Mouse (Mus musculus): ENCODE results near the gene Fbxo48. TPM values are rescaled to one million over a fixed set of nuclear protein-coding genes. Genes with fewer than 3 reads are reported as not detected.

The Fbxo48 gene
- total and polyA plus RNA-seq, 3 experiments: 6.5 to 10.3 (median 7.0) TPM

DNA sequence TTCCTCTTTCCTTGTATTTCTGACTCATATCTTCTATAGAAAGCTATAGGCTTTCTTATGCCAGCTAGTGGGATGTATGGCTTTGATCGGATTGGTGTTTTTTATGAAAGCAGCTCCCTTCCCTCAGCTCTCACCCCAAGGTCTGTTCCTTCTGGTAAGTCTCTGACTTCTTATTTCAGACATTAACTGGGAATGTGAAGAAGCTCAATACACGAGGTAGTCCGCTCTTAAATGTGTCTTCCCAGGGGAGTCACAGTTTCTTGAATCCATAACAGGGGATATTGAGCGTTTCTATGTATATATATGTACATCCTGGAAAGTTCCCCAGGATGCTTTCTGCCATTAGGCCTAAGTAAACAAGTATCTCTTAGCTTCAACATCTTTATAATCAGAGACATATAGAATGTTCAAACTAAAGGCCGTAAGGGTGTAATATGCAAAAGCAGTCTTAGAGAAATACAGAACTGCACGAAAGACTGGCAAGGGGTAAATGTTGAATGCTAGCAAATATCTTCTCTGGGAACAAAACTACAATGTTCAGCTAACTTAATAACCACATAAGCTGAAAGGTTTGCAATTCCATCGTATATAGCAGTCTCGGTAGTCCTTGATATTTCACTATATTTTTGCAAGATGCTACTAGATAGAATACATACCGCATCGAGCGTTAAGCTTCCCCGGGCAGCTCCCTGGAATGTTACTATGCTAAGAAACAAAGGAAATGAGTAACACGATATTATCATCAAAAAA, 774 bp upstream of the Fbxo48 start:
- no peaks in the 10 kb centered on the region for H3K9me3 ChIP-seq (replicated peaks; ENCODE audit: low read length)
- peak overlapping the region; percentile 99 for H3K4me2 ChIP-seq (ENCODE audit: insufficient read depth, low read depth, poor library complexity, severe bottlenecking)
- H3K27ac ChIP-seq (ENCODE audit: insufficient read depth, low read depth): no peak overlapping the region
- H3K4me1 ChIP-seq (ENCODE audit: control insufficient read depth in 1 of 2, insufficient read depth in 2 of 2): peaks cover 8 to 71% of the 10 kb centered on the region in 2 experiments
- dilution Hi-C loops (cut with MboI; ENCODE audit: extremely low pct_ligation_motif_present, extremely low pct_unique_long_range_greater_than_20kb, low sequenced_read_pairs): no loop called here
- DNase-seq (ENCODE audit: extremely low read depth): no peak
- in situ Hi-C loops (cut with MboI; ENCODE audit: low pct_ligation_motif_present, low pct_unique_long_range_greater_than_20kb, low sequenced_read_pairs): no loop called here
- H3K36me3 ChIP-seq (replicated peaks in 1 of 2; ENCODE audit: control insufficient read depth in 1 of 2, insufficient read depth in 1 of 2, low read length in 1 of 2): peaks cover 0 to 6% of the 10 kb centered on the region in 2 experiments
- H3K4me3 ChIP-seq (replicated peaks in 1 of 3; ENCODE audit: low read depth in 2 of 3, low read length in 2 of 3, poor library complexity in 1 of 3): peak overlapping the region; percentile 56 to 71 (median 56)
- no peaks in the 10 kb centered on the region for H3K27me3 ChIP-seq (replicated peaks)
- TF ChIP-seq MYC (IDR thresholded peaks at IDR 0.05; ENCODE audit: low read depth, low read length): no peak; the same call in 1 of the 2 replicates
- no peak for TF ChIP-seq CHD2 (IDR thresholded peaks at IDR 0.05; ENCODE audit: low read length)
- TF ChIP-seq UBTF (IDR thresholded peaks at IDR 0.05; ENCODE audit: low read depth, low read length): no peak
- TF ChIP-seq PAX5 (IDR thresholded peaks at IDR 0.05; ENCODE audit: low read length): no peak
- TF ChIP-seq CHD1 (IDR thresholded peaks at IDR 0.05; ENCODE audit: low read depth, low read length): 0 out of 2 replicates have a peak, but pooled peaks have one; percentile 14
- TF ChIP-seq GABPA (IDR thresholded peaks at IDR 0.05; ENCODE audit: insufficient replicate concordance, low read depth, low read length): no peak
- TF ChIP-seq NRF1 (IDR thresholded peaks at IDR 0.05; ENCODE audit: low read depth, low read length): no peak
- TF ChIP-seq TBP (conservative IDR thresholded peaks at IDR 0.05; ENCODE audit: low read depth, low read length): no peak
- no peak for TF ChIP-seq ELF1 (IDR thresholded peaks at IDR 0.05; ENCODE audit: low read depth, low read length)
- TF ChIP-seq ZKSCAN1 (IDR thresholded peaks at IDR 0.05; ENCODE audit: borderline replicate concordance, low read depth, low read length): no peak
- no peak for TF ChIP-seq ZMIZ1 (IDR thresholded peaks at IDR 0.05; ENCODE audit: low read depth, low read length)
- TF ChIP-seq ETS1 (conservative IDR thresholded peaks at IDR 0.05; ENCODE audit: low read depth, low read length): 0 out of 2 replicates have a peak, but pooled peaks have one; percentile 14
- TF ChIP-seq SMC3 (IDR thresholded peaks at IDR 0.05; ENCODE audit: low read depth, low read length): no peak
- no peak for TF ChIP-seq POLR2AphosphoS2 (IDR thresholded peaks at IDR 0.05; ENCODE audit: low read depth, low read length)
- no peak for TF ChIP-seq BHLHE40 (IDR thresholded peaks at IDR 0.05; ENCODE audit: low read depth, low read length)
- TF ChIP-seq JUND (conservative IDR thresholded peaks at IDR 0.05; ENCODE audit: low read depth, low read length): no peak
- TF ChIP-seq ZC3H11A (IDR thresholded peaks at IDR 0.05; ENCODE audit: low read depth, low read length): no peak
- peak; percentile 27; the same call in 1 of the 2 replicates for TF ChIP-seq EP300 (IDR thresholded peaks at IDR 0.05; ENCODE audit: low read length)
- TF ChIP-seq MXI1 (IDR thresholded peaks at IDR 0.05; ENCODE audit: low read depth, low read length): no peak
- H3K79me2 ChIP-seq (replicated peaks; ENCODE audit: control insufficient read depth, extremely low read depth, insufficient read depth, poor library complexity, severe bottlenecking): peaks cover 9% of the 10 kb centered on the region
- H3K9ac ChIP-seq (ENCODE audit: insufficient read depth, low read depth): peak overlapping the region; percentile 89

DNA sequence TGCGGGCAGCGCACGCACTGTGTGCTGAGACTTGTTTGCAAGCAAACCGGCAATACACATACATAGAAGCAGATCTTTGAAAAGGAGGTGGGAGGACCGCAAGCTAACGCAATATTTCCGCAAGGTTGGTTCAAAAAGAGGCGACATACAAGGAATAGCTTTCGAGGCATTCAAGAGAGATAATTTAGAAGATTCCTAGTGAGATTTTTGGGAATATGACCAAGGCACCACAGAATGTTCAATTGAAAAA, 511 bp downstream of the Fbxo48 start:
- Histone ChIP-seq H3K79me2 (replicated peaks; ENCODE audit: control insufficient read depth, extremely low read depth, insufficient read depth, poor library complexity, severe bottlenecking) (peaks cover 9% of the 10 kb centered on the region), H3K9me3 (replicated peaks; ENCODE audit: low read length) (no peaks in the 10 kb centered on the region), H3K27ac (ENCODE audit: insufficient read depth, low read depth) (peak overlapping the region; percentile 59), H3K4me2 (ENCODE audit: insufficient read depth, low read depth, poor library complexity, severe bottlenecking) (peak overlapping the region; percentile 67), H3K4me1 (ENCODE audit: control insufficient read depth in 1 of 2, insufficient read depth in 2 of 2) (peaks cover 10 to 72% of the 10 kb centered on the region in 2 experiments), H3K9ac (ENCODE audit: insufficient read depth, low read depth) (peak overlapping the region; percentile 86), H3K36me3 (replicated peaks in 1 of 2; ENCODE audit: control insufficient read depth in 1 of 2, insufficient read depth in 1 of 2, low read length in 1 of 2) (peaks cover 0 to 6% of the 10 kb centered on the region in 2 experiments), H3K27me3 (replicated peaks) (no peaks in the 10 kb centered on the region), H3K4me3 (replicated peaks in 1 of 3; ENCODE audit: low read depth in 2 of 3, low read length in 2 of 3, poor library complexity in 1 of 3) (peak overlapping the region; percentile 74 to 80 (median 76))
- dilution Hi-C loops (cut with MboI; ENCODE audit: extremely low pct_ligation_motif_present, extremely low pct_unique_long_range_greater_than_20kb, low sequenced_read_pairs): no loop called here
- no peak for DNase-seq (ENCODE audit: extremely low read depth)
- TF ChIP-seq JUND (conservative IDR thresholded peaks at IDR 0.05; ENCODE audit: low read depth, low read length): no peak
- TF ChIP-seq RAD21 (IDR thresholded peaks at IDR 0.05; ENCODE audit: low read depth, low read length): no peak
- no peak; the same call in 1 of the 2 replicates for TF ChIP-seq CHD1 (IDR thresholded peaks at IDR 0.05; ENCODE audit: low read depth, low read length)
- no peak for TF ChIP-seq E2F4 (IDR thresholded peaks at IDR 0.05; ENCODE audit: insufficient replicate concordance, low read depth, low read length)
- no peak for TF ChIP-seq MAZ (IDR thresholded peaks at IDR 0.05; ENCODE audit: low read depth, low read length)
- in situ Hi-C loops (cut with MboI; ENCODE audit: low pct_ligation_motif_present, low pct_unique_long_range_greater_than_20kb, low sequenced_read_pairs): no loop called here
